Mouse (Mus musculus) naive thymus-derived CD4-positive, alpha-beta T cell, adult 5 months (primary cell): ENCODE results near the gene Sec13. TPM values are rescaled to one million over a fixed set of nuclear protein-coding genes. Genes with fewer than 3 reads are reported as not detected.

Experiments used
- polyA plus RNA-seq: library from polyadenylated mRNA; unstranded; fragments of 100-300 nt; shearing (Covaris generic); gene quantifications from one replicate; pipeline ENCODE4 v1.2.1, GENCODE M21; 2017

The Sec13 gene
- 130 TPM for polyA plus RNA-seq

DNA sequence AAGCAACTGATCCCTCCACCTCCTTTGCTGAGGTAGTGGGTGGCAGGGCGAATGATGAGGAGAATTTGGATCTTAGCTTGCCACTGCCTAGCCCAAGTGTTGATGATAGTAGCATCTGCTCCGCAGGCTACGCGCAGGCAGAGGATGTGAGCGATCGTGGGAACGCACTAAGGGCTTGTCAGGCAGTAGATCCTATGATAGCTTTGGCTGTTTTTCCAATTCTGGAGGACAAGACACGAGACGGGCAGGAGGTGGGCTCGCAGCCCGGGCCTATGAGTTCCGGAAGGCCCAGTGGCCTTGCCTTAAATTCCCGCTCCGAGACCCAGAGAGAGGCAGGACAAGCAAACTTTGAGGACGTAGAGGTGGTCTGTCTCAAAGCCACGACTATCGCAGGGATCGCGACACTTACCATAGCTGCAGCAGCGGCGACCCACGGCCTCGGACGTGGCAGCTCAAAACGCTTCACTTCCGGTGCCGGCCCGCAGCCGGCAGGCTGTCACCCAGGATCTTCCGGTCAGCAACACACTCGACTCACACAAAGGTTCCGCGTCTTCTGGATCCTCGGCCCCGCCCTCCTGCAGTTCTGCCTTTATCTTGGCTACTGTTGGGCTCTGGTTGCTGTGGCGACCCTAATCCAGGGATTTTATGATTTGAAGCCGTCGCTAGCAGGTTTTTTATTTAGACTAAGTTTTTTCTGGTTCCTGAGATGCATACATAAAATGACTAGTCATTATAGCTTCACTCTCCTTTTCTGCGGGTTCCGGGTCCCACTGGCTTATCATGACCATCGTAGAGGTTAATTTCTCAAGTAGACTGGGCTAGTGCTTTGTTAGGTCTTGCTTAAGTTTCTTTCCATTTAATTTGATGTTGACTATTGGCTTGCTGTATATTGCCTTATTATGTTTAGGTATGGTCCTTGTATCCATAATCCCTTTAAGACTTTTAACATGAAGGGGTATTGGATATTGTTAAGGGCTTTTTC lies at the start of gene Sec13:
Gene Sec13 (minus strand): TSS at position 508 of the 982 bp plus-strand sequence.

DNA sequence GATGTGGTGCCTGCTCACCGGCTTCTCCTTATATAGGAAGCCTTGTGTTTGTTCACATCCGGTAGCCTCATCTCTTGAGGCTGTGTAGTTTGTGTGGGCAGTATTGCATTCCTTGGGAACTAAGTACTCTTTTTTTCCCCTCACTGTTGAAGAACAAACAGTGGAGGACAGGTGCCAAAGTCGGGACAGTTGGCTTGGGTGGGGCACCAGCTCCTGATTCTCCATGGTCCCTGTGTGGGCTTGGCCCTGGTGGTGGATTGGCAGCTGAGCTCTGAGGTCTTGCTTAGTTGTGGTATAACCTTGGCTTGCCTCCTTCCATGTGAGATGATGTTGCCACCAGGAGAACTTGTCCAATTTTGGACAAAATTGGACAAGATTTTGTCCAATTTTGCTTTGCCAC lies 20.7 kb downstream of the Sec13 start, which contains the start of gene Ghrl:
Gene Ghrl (minus strand): TSS at position 3 of the 400 bp plus-strand sequence.

DNA sequence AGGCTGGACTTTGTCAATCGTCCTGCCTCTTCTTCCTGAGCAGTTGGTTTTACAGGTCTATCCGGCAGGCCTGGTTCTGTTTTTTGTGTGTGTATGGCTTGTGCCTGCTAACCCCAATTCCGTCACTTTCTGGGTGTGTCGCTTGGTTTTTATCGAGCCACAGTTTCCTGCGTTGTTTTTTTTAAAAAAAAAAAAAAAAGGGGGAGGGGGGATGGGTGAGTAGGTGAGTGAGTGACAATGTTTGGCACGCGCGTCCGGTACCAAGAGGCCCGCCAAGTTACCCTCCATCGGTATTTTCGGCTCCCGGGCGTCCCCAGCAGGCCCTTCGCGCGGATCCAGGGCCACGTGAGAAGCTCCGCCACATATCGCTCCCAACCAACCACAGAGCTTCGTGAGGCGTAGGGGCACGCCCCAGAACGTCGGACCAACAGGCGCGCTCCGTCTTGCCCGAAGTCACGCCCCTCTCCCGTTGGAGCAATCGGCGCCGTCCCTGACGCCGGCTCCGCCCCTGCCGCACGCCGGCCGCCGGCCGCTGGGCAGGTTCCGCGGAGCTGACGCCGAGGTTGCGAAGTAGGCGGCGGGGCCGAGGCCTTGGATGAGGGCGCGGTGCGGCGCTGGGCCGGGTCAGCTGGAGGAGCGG lies 43.8 kb downstream of the Sec13 start, which contains the start of gene Tatdn2:
Gene Tatdn2 (plus strand): TSS at position 469 of the 640 bp plus-strand sequence.

Other genes with a start within 250 kb of the Sec13 start
- 0.24 TPM for gene Prrt3, start 238.8 kb downstream of the Sec13 start, polyA plus RNA-seq
- 103 TPM for gene Emc3, start 209.1 kb downstream of the Sec13 start, polyA plus RNA-seq
- gene Fancd2, start 209.1 kb downstream of the Sec13 start, polyA plus RNA-seq, result 1.2 TPM
- not detected for gene Fancd2os, start 140.0 kb downstream of the Sec13 start, polyA plus RNA-seq
- gene Brk1, start 136.0 kb downstream of the Sec13 start, polyA plus RNA-seq, result 147 TPM
- gene Vhl, start 116.8 kb downstream of the Sec13 start, polyA plus RNA-seq, result 27.7 TPM
- gene Irak2, start 102.3 kb downstream of the Sec13 start, polyA plus RNA-seq, result 34.9 TPM
- gene Tatdn2, start 43.7 kb downstream of the Sec13 start, polyA plus RNA-seq, result 23.6 TPM
- gene Ghrl, start 20.9 kb downstream of the Sec13 start, polyA plus RNA-seq, result 1.2 TPM